Mouse (Mus musculus) G1E (cell line): Measurements from ENCODE around the gene Slx4ip.

ENCODE experiments used
- CTCF ChIP-seq: IDR thresholded peaks from 2 replicates; pipeline ENCODE4 v1.5.1; 2012; ENCODE audit warnings: low read depth, low read length, inconsistent platforms, mixed read lengths
- GATA1 ChIP-seq: IDR thresholded peaks from 2 replicates; pipeline ENCODE4 v1.6.1; 2012; ENCODE audit warnings: borderline replicate concordance, low read length, inconsistent platforms, mixed read lengths
- GATA2 ChIP-seq: IDR thresholded peaks from 2 replicates; pipeline ENCODE4 v1.6.1; 2012; ENCODE audit warnings: low read depth, low read length, inconsistent platforms, borderline replicate concordance
- POLR2AphosphoS5 ChIP-seq: IDR thresholded peaks from 2 replicates; pipeline ENCODE4 v1.6.1; 2012; ENCODE audit warnings: low read depth, low read length, inconsistent platforms; ENCODE audit not compliant: insufficient replicate concordance

- no peak for TF ChIP-seq CTCF
- TF ChIP-seq POLR2AphosphoS5, result no peak
- no peak for TF ChIP-seq GATA1
- TF ChIP-seq GATA2, result no peak
Measured at GRCm38 (mm10) chr2:136946297-136946696, 55.3 kb downstream of the Slx4ip start.
